Mouse (Mus musculus) limb, embryonic 15.5 days (tissue): Measurements from ENCODE around the gene Gabrb3. TPM values are rescaled to one million over a fixed set of nuclear protein-coding genes. Genes with fewer than 3 reads are reported as not detected.

Experiments used
- ATAC-seq: fragments of 200-750 bp; cut with Nextera tagmentation; 2 replicates; pipeline ENCODE4 v1.8.0; 2017; ENCODE audit warnings: low read depth, moderate TSS enrichment; ENCODE audit not compliant: insufficient number of reproducible peaks, low FRiP score, low TSS enrichment
- H3K27ac ChIP-seq: fragments of 300-500 bp; sonication (generic); 2 replicates; pipeline ENCODE4 v1.5.1; 2015; ENCODE audit warnings: moderate library complexity, mild to moderate bottlenecking, inconsistent platforms
- H3K27me3 ChIP-seq: fragments of 300-500 bp; sonication (generic); 2 replicates; pipeline ENCODE4 v1.6.1; 2015; ENCODE audit warnings: inconsistent platforms
- H3K36me3 ChIP-seq: fragments of 300-500 bp; sonication (generic); 2 replicates; pipeline ENCODE4 v1.6.1; 2015; ENCODE audit warnings: inconsistent platforms
- H3K4me1 ChIP-seq: fragments of 300-500 bp; sonication (generic); 2 replicates; pipeline ENCODE4 v1.6.1; 2015; ENCODE audit warnings: inconsistent platforms
- H3K4me2 ChIP-seq: fragments of 300-500 bp; sonication (generic); 2 replicates; pipeline ENCODE4 v1.6.1; 2015; ENCODE audit warnings: mild to moderate bottlenecking, inconsistent platforms
- H3K4me3 ChIP-seq: fragments of 300-500 bp; sonication (generic); 2 replicates; pipeline ENCODE4 v1.5.1; 2015; ENCODE audit warnings: mild to moderate bottlenecking, inconsistent platforms
- H3K9ac ChIP-seq: fragments of 300-500 bp; sonication (generic); 2 replicates; pipeline ENCODE4 v1.6.1; 2015; ENCODE audit warnings: inconsistent platforms
- H3K9me3 ChIP-seq: fragments of 300-500 bp; sonication (generic); 2 replicates; pipeline ENCODE4 v1.6.1; 2016; ENCODE audit warnings: inconsistent platforms
- WGBS: fragments of 180-500 bp; shearing (Covaris S2); methylation state at CpG from one replicate; pipeline ENCODE4 v1.1.7; 2015; 5-methylcytosine and 5-hydroxymethylcytosine counted together
- polyA plus RNA-seq: library from polyadenylated mRNA; unstranded; fragments of >200 nt; fragmentation: Nextera tagmentation; extraction: Ambion mirVana; gene quantifications from 2 replicates; pipeline ENCODE4 v1.2.1, GENCODE M21; 2015

The Gabrb3 gene
- 0.92 and 1.4 TPM in 2 replicates for polyA plus RNA-seq

DNA sequence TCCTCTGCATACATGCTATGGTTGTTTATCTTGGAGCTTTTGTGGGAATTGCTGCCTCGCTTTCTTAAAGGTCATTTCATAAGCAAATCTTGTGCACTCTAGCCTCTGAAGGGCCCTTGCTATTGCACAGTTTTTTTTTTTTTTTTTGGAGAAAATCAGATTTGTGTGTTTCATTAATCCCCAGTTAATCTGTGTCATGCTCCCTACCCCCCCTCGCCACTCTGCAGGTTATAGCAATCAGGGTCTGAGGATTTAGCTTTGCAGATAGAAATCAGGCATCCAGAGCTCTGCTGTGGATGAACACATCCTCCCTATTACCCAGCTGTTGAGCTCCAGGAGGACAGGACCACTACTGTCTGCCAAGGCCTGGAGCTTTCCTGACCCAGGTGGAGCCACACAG, at the start of gene Gabrb3:
Gene Gabrb3 (plus strand): TSS at position 301 of the 400 bp plus-strand sequence.
- no peak within 1 kb of the TSS for H3K27ac ChIP-seq
- H3K9me3 ChIP-seq = no peaks in the 10 kb centered on the region
- H3K36me3 ChIP-seq = no peaks in the 10 kb centered on the region
- H3K9ac ChIP-seq = no peak within 1 kb of the TSS
- ATAC-seq = no peak
- 88% methylated on average over 2 of the region's 2 CpGs for WGBS
- H3K4me2 ChIP-seq = no peak within 1 kb of the TSS
- H3K4me3 ChIP-seq = no peak within 1 kb of the TSS
- H3K4me1 ChIP-seq = no peaks in the 10 kb centered on the region
- H3K27me3 ChIP-seq = no peaks in the 10 kb centered on the region

DNA sequence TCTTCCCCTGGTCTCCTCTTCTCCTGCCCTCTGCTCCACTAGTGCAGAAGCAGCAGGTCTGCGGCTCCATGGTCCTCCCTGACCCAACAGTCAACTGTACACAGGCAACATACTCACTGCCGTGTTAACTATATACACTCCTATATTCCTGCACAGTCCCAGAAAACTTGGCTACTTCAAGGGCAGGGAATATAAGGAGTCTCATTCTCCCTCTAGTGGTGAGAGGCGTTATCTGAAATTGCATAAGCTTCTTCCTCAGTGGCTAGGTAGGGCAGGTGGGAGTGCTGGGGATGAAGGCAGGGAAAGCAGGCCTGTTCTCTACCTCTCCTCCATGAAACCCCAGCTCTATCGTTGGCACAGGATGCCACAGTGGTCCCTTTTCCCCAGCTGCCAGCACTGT, 35.4 kb upstream of the Gabrb3 start:
- no peaks in the 10 kb centered on the region for H3K36me3 ChIP-seq
- no peak overlapping the region for H3K9ac ChIP-seq
- no peaks in the 10 kb centered on the region for H3K9me3 ChIP-seq
- no peak overlapping the region for H3K27ac ChIP-seq
- peaks cover 11% of the 10 kb centered on the region for H3K4me1 ChIP-seq
- WGBS = 20% methylated on average over 4 of the region's 4 CpGs
- no peak overlapping the region for H3K4me3 ChIP-seq
- H3K27me3 ChIP-seq = peaks cover 29% of the 10 kb centered on the region
- ATAC-seq = no peak
- H3K4me2 ChIP-seq = no peak overlapping the region

DNA sequence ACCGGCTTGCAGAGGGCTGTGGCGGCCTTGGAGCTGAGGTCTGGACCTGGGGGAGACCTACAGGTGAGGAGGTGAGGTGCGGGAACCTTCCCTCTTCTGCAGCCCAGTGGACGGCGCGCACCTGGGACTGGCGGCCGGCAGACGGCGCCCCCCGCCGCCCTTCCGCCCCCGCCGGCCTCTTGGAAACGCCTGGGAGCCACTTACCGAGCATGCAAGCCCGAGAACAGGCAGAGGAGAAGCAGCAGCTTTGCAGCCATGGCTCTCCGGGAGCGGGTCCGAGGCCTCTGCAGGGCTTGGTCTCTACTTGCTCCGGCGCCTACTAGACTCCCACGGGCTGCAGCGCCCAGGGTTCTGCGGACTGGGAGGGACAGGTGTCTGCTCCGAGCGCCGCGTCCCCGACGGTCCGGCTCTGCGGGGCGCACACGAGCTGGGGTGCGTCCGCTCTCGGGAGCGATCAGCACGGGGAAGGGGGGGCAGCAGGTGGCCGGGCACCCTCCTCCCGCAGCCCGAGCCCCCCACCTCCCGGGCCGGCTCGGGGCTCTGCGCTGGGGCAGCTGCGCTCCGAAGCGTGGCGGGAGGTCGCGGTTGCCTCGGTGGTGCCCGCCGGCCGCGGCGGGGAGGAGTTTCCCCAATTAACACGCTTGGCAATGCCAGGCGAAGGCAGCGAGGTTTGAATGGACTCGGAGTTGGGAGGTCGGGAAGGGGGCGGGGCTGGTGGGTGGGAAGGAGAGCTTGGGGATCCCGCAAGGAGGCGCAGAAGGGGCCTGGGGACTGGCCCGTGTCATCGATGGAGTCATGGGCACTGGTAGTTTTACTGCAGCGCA, 32.8 kb upstream of the Gabrb3 start, which contains the start of gene Gabrg3:
Gene Gabrg3 (minus strand): TSS at position 672 of the 824 bp plus-strand sequence.
- Histone ChIP-seq H3K4me2 (peak within 1 kb of the TSS; percentile 91), H3K36me3 (no peaks in the 10 kb centered on the region), H3K9ac (peak within 1 kb of the TSS; percentile 28; the same call in 1 of the 2 replicates), H3K4me1 (peaks cover 11% of the 10 kb centered on the region), H3K27ac (no peak within 1 kb of the TSS), H3K4me3 (peak within 1 kb of the TSS; percentile 51), H3K27me3 (peaks cover 29% of the 10 kb centered on the region), H3K9me3 (no peaks in the 10 kb centered on the region)
- no peak for ATAC-seq
- WGBS = under 1% methylated on average over 68 of the region's 71 CpGs

DNA sequence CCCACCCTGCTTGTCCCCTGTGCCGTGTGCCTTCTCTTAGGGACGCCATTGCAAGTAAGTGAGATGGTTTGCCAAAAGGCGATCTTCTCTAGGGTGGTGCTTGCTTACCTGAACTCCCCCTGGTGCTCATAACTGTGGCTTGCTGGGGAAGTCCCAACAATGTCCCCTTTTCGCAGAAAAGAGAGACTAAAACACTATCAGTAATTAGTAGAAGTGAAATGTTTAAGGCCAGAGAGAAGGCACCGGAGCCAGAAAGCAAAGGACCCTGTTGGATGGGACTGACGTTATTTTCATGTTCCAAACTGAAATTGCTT, 32.2 kb upstream of the Gabrb3 start:
- no peak for ATAC-seq
- no peaks in the 10 kb centered on the region for H3K9me3 ChIP-seq
- 17% methylated on average over 6 of the region's 6 CpGs for WGBS
- H3K4me1 ChIP-seq = peaks cover 11% of the 10 kb centered on the region
- H3K27ac ChIP-seq = no peak overlapping the region
- no peaks in the 10 kb centered on the region for H3K36me3 ChIP-seq
- peaks cover 29% of the 10 kb centered on the region for H3K27me3 ChIP-seq
- H3K4me2 ChIP-seq = peak overlapping the region; percentile 91
- H3K9ac ChIP-seq = 0 out of 2 replicates have a peak overlapping the region, but pooled peaks have one; percentile 28
- H3K4me3 ChIP-seq = peak overlapping the region; percentile 51

DNA sequence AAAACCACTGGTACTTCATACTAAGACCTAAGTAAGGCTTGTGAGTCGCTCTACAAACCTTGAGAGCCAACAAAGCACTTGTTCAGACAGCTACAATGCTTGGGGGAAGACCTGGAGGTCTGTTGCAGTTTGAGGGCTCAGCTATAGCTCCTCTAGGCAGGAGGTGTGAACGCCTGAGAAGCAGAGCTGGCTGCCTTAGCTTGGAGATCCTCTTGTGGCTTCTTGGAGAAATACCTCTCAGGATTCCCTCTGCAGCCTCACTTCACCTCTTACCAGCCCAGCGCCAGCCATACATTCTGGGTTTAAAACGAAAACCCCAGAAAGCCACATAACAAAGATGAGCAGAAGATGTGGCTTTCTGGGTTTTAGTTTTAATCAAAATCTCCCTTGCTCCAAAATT, 29.4 kb upstream of the Gabrb3 start:
- WGBS = 37% methylated on average over 4 of the region's 4 CpGs
- no peak for ATAC-seq

DNA sequence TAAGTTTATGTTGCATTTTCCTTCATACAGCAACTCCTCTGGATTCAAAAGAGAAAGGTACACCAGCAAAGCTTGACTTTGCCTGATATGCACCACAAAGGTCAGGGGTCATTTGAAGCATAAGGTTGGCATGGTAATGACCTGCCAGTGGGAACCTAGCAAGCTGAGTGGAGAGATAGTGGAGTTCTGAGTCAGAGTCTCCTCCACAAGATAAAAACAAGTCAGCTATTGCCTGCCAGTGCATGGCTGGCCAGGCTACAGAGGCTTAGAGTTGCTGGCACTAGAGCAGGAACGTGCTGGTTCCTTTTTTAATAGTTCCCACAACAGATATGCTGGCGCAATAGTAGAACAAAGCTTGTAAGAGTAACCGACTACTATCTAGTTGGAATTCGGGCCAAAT, 25.9 kb upstream of the Gabrb3 start:
- Histone ChIP-seq H3K4me1 (no peaks in the 10 kb centered on the region), H3K27me3 (no peaks in the 10 kb centered on the region; the same call in 1 of the 2 replicates), H3K27ac (no peak overlapping the region), H3K4me3 (no peak overlapping the region), H3K9me3 (no peaks in the 10 kb centered on the region), H3K36me3 (no peaks in the 10 kb centered on the region), H3K9ac (no peak overlapping the region), H3K4me2 (no peak overlapping the region)
- no peak for ATAC-seq
- WGBS = 80% methylated on average over 4 of the region's 4 CpGs

More for the DNA sequence above, 29.4 kb upstream of the Gabrb3 start:
- H3K36me3 ChIP-seq = no peaks in the 10 kb centered on the region
- H3K4me1 ChIP-seq = peaks cover 11% of the 10 kb centered on the region
- H3K9ac ChIP-seq = no peak overlapping the region
- H3K4me2 ChIP-seq = no peak overlapping the region
- no peak overlapping the region for H3K27ac ChIP-seq
- no peak overlapping the region for H3K4me3 ChIP-seq
- H3K27me3 ChIP-seq = peaks cover 23% of the 10 kb centered on the region
- H3K9me3 ChIP-seq = no peaks in the 10 kb centered on the region

DNA sequence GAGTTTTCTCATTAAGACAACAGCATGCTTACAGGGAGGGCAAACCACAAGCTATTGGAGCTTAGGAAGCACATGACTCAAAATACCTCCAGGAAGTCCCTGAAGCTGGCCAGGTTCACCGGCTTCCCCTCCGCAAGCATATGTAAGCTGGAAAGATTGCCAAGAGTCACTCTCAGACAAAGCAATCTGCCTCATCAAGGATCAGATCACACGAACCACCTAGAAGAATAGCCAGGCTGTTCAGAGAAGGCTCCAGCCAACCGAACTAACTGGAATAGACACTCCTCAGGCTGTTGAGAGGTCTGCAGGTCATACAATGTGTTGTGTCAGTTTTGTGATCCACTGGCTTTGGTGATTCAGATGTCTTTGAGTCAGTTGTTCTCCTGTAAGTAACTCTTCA, 8.3 kb upstream of the Gabrb3 start:
- Histone ChIP-seq H3K27ac (no peak overlapping the region), H3K36me3 (no peaks in the 10 kb centered on the region)
- WGBS = 82% methylated on average over 4 of the region's 4 CpGs

DNA sequence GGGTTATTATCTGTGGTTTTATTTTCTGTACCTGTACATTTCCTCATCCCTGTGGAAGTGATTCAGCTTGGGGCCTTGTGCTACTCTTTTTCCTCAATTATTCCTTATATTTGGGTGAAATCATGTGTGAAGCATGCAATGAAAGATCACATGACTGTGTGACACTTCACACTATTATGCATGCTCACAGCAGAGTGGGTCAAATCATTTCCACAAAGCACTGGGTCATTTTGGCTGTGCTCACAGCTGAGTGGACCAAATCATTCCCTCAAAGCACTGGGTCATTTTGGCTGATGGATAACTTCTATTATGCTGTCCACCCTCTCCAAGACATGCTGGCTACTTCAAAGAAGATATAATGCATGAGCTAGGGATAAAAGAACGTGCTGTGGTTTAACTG, 6.6 kb upstream of the Gabrb3 start:
- Histone ChIP-seq H3K36me3 (no peaks in the 10 kb centered on the region), H3K4me3 (no peak overlapping the region), H3K27ac (no peak overlapping the region), H3K4me1 (no peaks in the 10 kb centered on the region), H3K9me3 (no peaks in the 10 kb centered on the region), H3K4me2 (no peak overlapping the region), H3K27me3 (no peaks in the 10 kb centered on the region), H3K9ac (no peak overlapping the region)
- 47% methylated on average over 1 of the region's 1 CpGs for WGBS
- ATAC-seq = no peak

More for the DNA sequence above, 8.3 kb upstream of the Gabrb3 start:
- Histone ChIP-seq H3K4me2 (no peak overlapping the region), H3K9me3 (no peaks in the 10 kb centered on the region), H3K27me3 (no peaks in the 10 kb centered on the region), H3K4me1 (no peaks in the 10 kb centered on the region), H3K9ac (no peak overlapping the region), H3K4me3 (no peak overlapping the region)
- ATAC-seq = no peak

DNA sequence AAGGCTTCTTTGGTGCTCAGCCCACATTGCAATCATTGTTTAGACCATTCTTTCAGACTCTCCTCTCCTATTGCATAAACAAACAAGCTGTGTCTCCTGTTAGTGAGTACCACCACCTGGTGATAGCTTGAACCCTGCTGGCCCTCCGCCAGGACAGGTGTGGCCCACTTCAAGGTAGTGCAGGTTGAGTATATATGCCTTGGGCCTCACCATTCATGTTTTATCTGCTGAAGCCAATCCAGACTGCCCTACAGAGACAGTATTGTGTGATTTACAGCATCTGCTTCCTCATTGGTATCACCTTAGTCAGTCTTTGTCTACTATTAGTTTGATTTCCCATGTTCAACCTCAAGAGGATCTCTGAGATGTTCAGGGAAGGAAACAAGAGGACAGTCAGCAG, 1.6 kb downstream of the Gabrb3 start:
- Histone ChIP-seq H3K4me2 (no peak overlapping the region), H3K4me1 (no peaks in the 10 kb centered on the region), H3K27ac (no peak overlapping the region), H3K9ac (no peak overlapping the region), H3K36me3 (no peaks in the 10 kb centered on the region), H3K4me3 (no peak overlapping the region), H3K9me3 (no peaks in the 10 kb centered on the region), H3K27me3 (no peaks in the 10 kb centered on the region)
- 63% methylated on average over 1 of the region's 1 CpGs for WGBS
- no peak for ATAC-seq

DNA sequence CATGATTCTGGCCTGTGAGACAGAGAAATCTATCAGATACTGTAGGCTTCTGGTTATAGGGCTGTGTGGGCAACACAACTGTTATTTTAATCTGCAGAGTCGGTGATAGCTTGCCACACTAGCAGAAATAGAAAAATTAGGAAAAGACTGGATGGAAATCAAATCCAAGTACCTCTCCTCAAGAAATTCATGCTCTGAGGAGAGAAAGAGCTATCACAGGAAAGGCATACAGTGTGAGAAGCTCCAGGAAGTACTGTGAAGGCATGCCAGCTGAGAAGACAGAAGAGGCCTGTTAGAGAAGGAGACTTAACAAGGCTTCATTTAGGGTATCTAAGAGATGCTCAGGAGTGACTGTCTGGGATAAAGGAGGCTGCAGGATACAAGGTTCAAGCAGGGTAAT, 3.2 kb downstream of the Gabrb3 start:
- Histone ChIP-seq H3K27me3 (no peaks in the 10 kb centered on the region), H3K9ac (no peak overlapping the region), H3K4me3 (no peak overlapping the region), H3K9me3 (no peaks in the 10 kb centered on the region), H3K36me3 (no peaks in the 10 kb centered on the region), H3K4me2 (no peak overlapping the region), H3K27ac (no peak overlapping the region), H3K4me1 (no peaks in the 10 kb centered on the region)
- 76% methylated on average over 1 of the region's 1 CpGs for WGBS
- ATAC-seq = no peak

DNA sequence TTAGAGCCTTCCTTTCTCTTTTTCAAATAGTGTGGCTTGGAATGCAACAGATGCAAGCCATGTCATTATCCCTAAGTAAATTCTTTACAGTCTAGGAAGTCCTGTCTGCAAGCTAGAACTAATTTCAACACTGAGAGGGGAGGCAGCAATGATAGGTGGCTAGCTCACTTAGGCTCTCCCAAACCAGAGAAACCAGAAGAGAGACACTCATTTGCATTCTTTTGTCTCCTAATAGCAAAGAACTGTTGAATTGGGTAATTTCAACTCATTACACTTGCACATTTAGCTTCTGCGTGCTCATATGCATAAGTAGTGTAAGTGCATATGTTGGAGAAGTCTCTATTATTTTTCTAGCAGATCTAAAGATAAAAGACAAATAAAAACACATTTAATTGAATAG, 28.7 kb downstream of the Gabrb3 start:
- Histone ChIP-seq H3K27ac (no peak overlapping the region), H3K9ac (no peak overlapping the region), H3K9me3 (no peaks in the 10 kb centered on the region), H3K36me3 (no peaks in the 10 kb centered on the region), H3K4me3 (no peak overlapping the region), H3K4me1 (no peaks in the 10 kb centered on the region), H3K27me3 (no peaks in the 10 kb centered on the region), H3K4me2 (no peak overlapping the region)
- 71% methylated on average over 1 of the region's 1 CpGs for WGBS
- no peak for ATAC-seq

DNA sequence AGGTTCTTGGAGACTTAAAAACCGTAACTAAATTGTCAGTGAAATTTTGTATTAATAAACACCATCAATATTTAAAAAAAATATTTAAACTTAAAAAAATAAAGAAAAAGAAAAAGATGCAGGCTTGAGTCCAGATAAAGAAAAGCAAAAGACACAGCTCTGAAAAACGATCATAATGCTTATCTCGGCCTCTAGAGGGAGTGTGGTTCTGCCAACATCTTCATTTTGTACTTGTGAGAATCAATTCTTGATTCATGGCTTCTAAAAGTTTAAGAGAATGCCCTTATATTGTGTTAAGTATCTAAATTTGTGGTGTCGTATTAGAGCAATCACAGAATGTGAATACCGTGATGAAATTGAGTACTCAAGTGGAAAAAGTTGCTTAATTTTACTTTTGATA, 40.9 kb downstream of the Gabrb3 start:
- Histone ChIP-seq H3K4me3 (no peak overlapping the region), H3K9ac (no peak overlapping the region), H3K27ac (no peak overlapping the region), H3K4me1 (no peaks in the 10 kb centered on the region), H3K36me3 (no peaks in the 10 kb centered on the region), H3K9me3 (no peaks in the 10 kb centered on the region), H3K4me2 (no peak overlapping the region), H3K27me3 (no peaks in the 10 kb centered on the region)
- WGBS = 62% methylated on average over 5 of the region's 5 CpGs
- ATAC-seq = no peak
